Mouse (Mus musculus) cerebellum, adult 2 months (tissue): Measurements from ENCODE around the gene Eif4h. TPM values are rescaled to one million over a fixed set of nuclear protein-coding genes. Genes with fewer than 3 reads are reported as not detected.

ENCODE experiments used
- DNase-seq, 2 experiments: peaks; one replicate each; pipeline ENCODE4 v3.0.0; 2021
- H3K27ac ChIP-seq: fragments of 200-500 bp; 2 replicates; pipeline ENCODE4 v1.5.1; 2012; ENCODE audit warnings: low read length, control low read depth, inconsistent platforms; ENCODE audit not compliant: insufficient read depth
- H3K27me3 ChIP-seq: fragments of 200-500 bp; 2 replicates; pipeline ENCODE4 v1.6.1; 2012; ENCODE audit warnings: inconsistent platforms, mild to moderate bottlenecking, low read length, moderate library complexity; ENCODE audit not compliant: control insufficient read depth, insufficient read depth
- H3K4me1 ChIP-seq: fragments of 200-500 bp; 2 replicates; pipeline ENCODE4 v1.6.1; 2011; ENCODE audit warnings: low read length; ENCODE audit not compliant: control insufficient read depth, insufficient read depth
- H3K4me3 ChIP-seq: fragments of 200-500 bp; replicated peaks from 2 replicates; pipeline ENCODE3; 2011; ENCODE audit warnings: mild to moderate bottlenecking, low read depth, low read length, control low read depth; ENCODE audit not compliant: insufficient read depth
- CTCF ChIP-seq: fragments of 200-500 bp; IDR thresholded peaks from 2 replicates; pipeline ENCODE4 v1.5.1; 2011; ENCODE audit warnings: low read depth, mild to moderate bottlenecking, control low read depth, low read length, moderate library complexity, borderline replicate concordance; ENCODE audit not compliant: insufficient read depth
- POLR2A ChIP-seq: fragments of 200-500 bp; IDR thresholded peaks from 2 replicates; pipeline ENCODE4 v1.6.1; 2011; ENCODE audit warnings: low read length, control low read depth, borderline replicate concordance; ENCODE audit not compliant: insufficient read depth
- WGBS: fragments of 180-500 bp; shearing (Covaris S2); methylation state at CpG from one replicate; pipeline ENCODE4 v1.1.7; 2018; 5-methylcytosine and 5-hydroxymethylcytosine counted together
- polyA plus RNA-seq: library from polyadenylated mRNA; depleted of rRNA; stranded (reverse); fragments of >200 nt; gene quantifications from 2 replicates; pipeline ENCODE4 v1.2.3, GENCODE M21; 2012

The Eif4h gene
- polyA plus RNA-seq, 1 experiment: 379 TPM

GRCm38 (mm10) chr5:134678827-134679546 lies 39.7 kb upstream of the Eif4h start:
- TF ChIP-seq CTCF: no peak
- no peak for TF ChIP-seq POLR2A
- no peaks in the 10 kb centered on the region for H3K27me3 ChIP-seq
- no peaks in the 10 kb centered on the region for H3K4me1 ChIP-seq
- DNase-seq: no peak
- H3K27ac ChIP-seq: no peak overlapping the region
- 52% methylated on average over 8 of the region's 8 CpGs for WGBS
- no peak overlapping the region for H3K4me3 ChIP-seq

- Histone ChIP-seq H3K4me1 (no peaks in the 10 kb centered on the region), H3K27me3 (no peaks in the 10 kb centered on the region), H3K27ac (no peak overlapping the region), H3K4me3 (no peak overlapping the region)
- TF ChIP-seq CTCF (no peak), POLR2A (no peak)
- WGBS: 84% methylated on average over 3 of the region's 3 CpGs
- DNase-seq: no peak
These were observed 38.7 kb upstream of the Eif4h start for GRCm38 (mm10) chr5:134678031-134678430.

- Histone ChIP-seq H3K27me3 (no peaks in the 10 kb centered on the region), H3K4me1 (no peaks in the 10 kb centered on the region), H3K27ac (no peak overlapping the region), H3K4me3 (no peak overlapping the region)
- no peak for DNase-seq
- WGBS: 72% methylated on average over 5 of the region's 5 CpGs
- TF ChIP-seq CTCF (no peak), POLR2A (no peak)
These were observed 38.2 kb upstream of the Eif4h start for GRCm38 (mm10) chr5:134677491-134677890.

GRCm38 (mm10) chr5:134675956-134676759 lies 36.9 kb upstream of the Eif4h start:
- no peak overlapping the region; the same call in 1 of the 2 replicates for H3K27ac ChIP-seq
- no peaks in the 10 kb centered on the region for H3K27me3 ChIP-seq
- TF ChIP-seq POLR2A (no peak), CTCF (no peak)
- H3K4me1 ChIP-seq: no peaks in the 10 kb centered on the region
- DNase-seq: peak; percentile 54 to 58
- H3K4me3 ChIP-seq: peak overlapping the region; percentile 31
- WGBS: 30% methylated on average over 14 of the region's 14 CpGs

- no peak for TF ChIP-seq CTCF
- no peak for TF ChIP-seq POLR2A
- no peak for DNase-seq
- H3K4me3 ChIP-seq: no peak overlapping the region
- no peaks in the 10 kb centered on the region for H3K27me3 ChIP-seq
- no peaks in the 10 kb centered on the region for H3K4me1 ChIP-seq
- no peak overlapping the region for H3K27ac ChIP-seq
- 56% methylated on average over 5 of the region's 5 CpGs for WGBS
These were observed 35.7 kb upstream of the Eif4h start for GRCm38 (mm10) chr5:134674977-134675376.

GRCm38 (mm10) chr5:134672611-134673010 lies 33.3 kb upstream of the Eif4h start:
- no peak overlapping the region for H3K27ac ChIP-seq
- no peak overlapping the region for H3K4me3 ChIP-seq
- H3K4me1 ChIP-seq: no peaks in the 10 kb centered on the region
- no peak for TF ChIP-seq POLR2A
- TF ChIP-seq CTCF: no peak
- WGBS: 92% methylated on average over 6 of the region's 6 CpGs
- DNase-seq: no peak
- H3K27me3 ChIP-seq: no peaks in the 10 kb centered on the region

GRCm38 (mm10) chr5:134672198-134672516 lies 32.9 kb upstream of the Eif4h start:
- Histone ChIP-seq H3K27ac (no peak overlapping the region), H3K4me3 (no peak overlapping the region), H3K4me1 (no peaks in the 10 kb centered on the region), H3K27me3 (no peaks in the 10 kb centered on the region)
- DNase-seq: no peak
- TF ChIP-seq CTCF: no peak
- 73% methylated on average over 1 of the region's 1 CpGs for WGBS
